Mouse (Mus musculus) limb, embryonic 11.5 days (tissue): ENCODE results near the gene Klhl20. TPM values are rescaled to one million over a fixed set of nuclear protein-coding genes. Genes with fewer than 3 reads are reported as not detected.

Experiments used
- ATAC-seq: fragments of 200-750 bp; cut with Nextera tagmentation; 2 replicates; pipeline ENCODE4 v1.8.0; 2017; ENCODE audit warnings: low read depth; ENCODE audit not compliant: insufficient number of reproducible peaks, low FRiP score, low TSS enrichment
- DNase-seq: peaks from one replicate; pipeline ENCODE4 v3.0.0-alpha.2; 2015; ENCODE audit warnings: low spot score
- H3K27ac ChIP-seq: fragments of 300-500 bp; sonication (generic); replicated peaks from 2 replicates; pipeline ENCODE4 v1.5.1; 2014; ENCODE audit warnings: low read depth, mild to moderate bottlenecking, low read length
- H3K27me3 ChIP-seq: fragments of 300-500 bp; sonication (generic); 2 replicates; pipeline ENCODE4 v1.6.1; 2014; ENCODE audit warnings: mild to moderate bottlenecking, low read length, mixed read lengths; ENCODE audit not compliant: control insufficient read depth, insufficient read depth
- H3K36me3 ChIP-seq: fragments of 300-500 bp; sonication (generic); 2 replicates; pipeline ENCODE4 v1.6.1; 2014; ENCODE audit warnings: mild to moderate bottlenecking, low read length, moderate library complexity, mixed read lengths; ENCODE audit not compliant: control insufficient read depth, insufficient read depth
- H3K4me1 ChIP-seq: fragments of 300-500 bp; sonication (generic); 2 replicates; pipeline ENCODE4 v1.6.1; 2014; ENCODE audit warnings: low read length, mixed read lengths; ENCODE audit not compliant: control insufficient read depth, insufficient read depth
- H3K4me2 ChIP-seq: fragments of 300-500 bp; sonication (generic); 2 replicates; pipeline ENCODE4 v1.6.1; 2014; ENCODE audit warnings: low read depth, mild to moderate bottlenecking, moderate library complexity; ENCODE audit not compliant: severe bottlenecking
- H3K4me3 ChIP-seq: fragments of 300-500 bp; sonication (generic); 2 replicates; pipeline ENCODE4 v1.5.1; 2014; ENCODE audit warnings: low read depth, low read length
- H3K9ac ChIP-seq: fragments of 300-500 bp; sonication (generic); 2 replicates; pipeline ENCODE4 v1.6.1; 2014; ENCODE audit warnings: mild to moderate bottlenecking, low read length
- H3K9me3 ChIP-seq: fragments of 300-500 bp; sonication (generic); 2 replicates; pipeline ENCODE4 v1.6.1; 2016; ENCODE audit warnings: low read length; ENCODE audit not compliant: control insufficient read depth
- WGBS: fragments of 180-500 bp; shearing (Covaris S2); extraction: QIAGEN DNeasy Blood & Tissue Kit; methylation state at CpG from one replicate; pipeline ENCODE4 v1.1.7; 2014; 5-methylcytosine and 5-hydroxymethylcytosine counted together
- polyA plus RNA-seq: library from polyadenylated mRNA; unstranded; fragments of >200 nt; fragmentation: Nextera tagmentation; extraction: Ambion mirVana; gene quantifications from 2 replicates; pipeline ENCODE4 v1.2.1, GENCODE M21; 2014

The Klhl20 gene
- polyA plus RNA-seq, 1 experiment from 2014 or later = 18.1 TPM

DNA sequence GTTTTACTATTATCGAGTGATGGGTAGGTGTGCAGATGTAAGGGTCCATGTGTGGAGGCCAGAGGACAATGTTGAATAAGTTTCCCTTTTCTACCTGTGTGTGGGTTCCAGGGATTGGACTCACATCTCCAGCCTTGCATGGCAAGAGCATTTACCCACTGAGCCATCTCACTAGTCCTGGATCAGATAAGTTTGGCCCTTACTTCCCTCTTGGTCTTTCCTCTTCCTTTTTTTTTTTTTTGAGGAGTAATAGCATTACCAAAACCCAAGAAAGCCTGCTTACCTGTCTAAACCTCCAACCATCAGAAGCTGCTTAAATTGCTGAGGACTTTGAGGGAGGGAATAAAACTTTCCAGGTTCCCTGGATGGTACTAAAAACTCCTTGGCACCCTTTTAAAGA lies 74.1 kb downstream of the Klhl20 start:
- H3K9me3 ChIP-seq = no peaks in the 10 kb centered on the region
- no peak for ATAC-seq
- H3K4me1 ChIP-seq = no peaks in the 10 kb centered on the region
- no peak overlapping the region for H3K4me2 ChIP-seq
- no peak overlapping the region for H3K4me3 ChIP-seq
- H3K9ac ChIP-seq = no peak overlapping the region
- 96% methylated on average over 1 of the region's 1 CpGs for WGBS
- DNase-seq = no peak
- H3K36me3 ChIP-seq = no peaks in the 10 kb centered on the region; the same call in 1 of the 2 replicates
- no peak overlapping the region for H3K27ac ChIP-seq
- no peaks in the 10 kb centered on the region for H3K27me3 ChIP-seq

DNA sequence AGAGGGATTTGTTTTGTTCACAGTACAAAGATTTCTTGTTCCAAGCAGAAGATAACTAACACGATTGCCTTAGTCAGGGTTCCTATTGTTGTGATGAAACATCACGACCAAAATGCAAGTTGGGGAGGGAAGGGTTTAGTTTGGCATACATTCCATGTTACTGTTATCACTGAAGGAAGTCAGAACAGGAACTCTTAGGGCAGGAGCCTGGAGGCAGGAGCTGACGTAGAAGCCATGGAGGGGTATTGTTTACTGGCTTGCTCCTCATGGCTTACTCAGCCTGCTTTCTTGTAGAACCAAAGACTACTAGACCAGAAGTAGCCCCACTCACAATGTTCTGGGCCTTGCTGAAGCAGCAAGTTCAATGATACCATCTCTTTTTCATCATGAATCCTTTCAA lies 84.3 kb downstream of the Klhl20 start:
- Histone ChIP-seq H3K27ac (no peak overlapping the region), H3K4me1 (no peaks in the 10 kb centered on the region), H3K36me3 (peaks cover 5% of the 10 kb centered on the region; the same call in 1 of the 2 replicates), H3K4me2 (no peak overlapping the region), H3K9ac (no peak overlapping the region), H3K4me3 (no peak overlapping the region), H3K9me3 (no peaks in the 10 kb centered on the region), H3K27me3 (no peaks in the 10 kb centered on the region)
- ATAC-seq (no peak), DNase-seq (no peak)
- 91% methylated on average over 3 of the region's 3 CpGs for WGBS

DNA sequence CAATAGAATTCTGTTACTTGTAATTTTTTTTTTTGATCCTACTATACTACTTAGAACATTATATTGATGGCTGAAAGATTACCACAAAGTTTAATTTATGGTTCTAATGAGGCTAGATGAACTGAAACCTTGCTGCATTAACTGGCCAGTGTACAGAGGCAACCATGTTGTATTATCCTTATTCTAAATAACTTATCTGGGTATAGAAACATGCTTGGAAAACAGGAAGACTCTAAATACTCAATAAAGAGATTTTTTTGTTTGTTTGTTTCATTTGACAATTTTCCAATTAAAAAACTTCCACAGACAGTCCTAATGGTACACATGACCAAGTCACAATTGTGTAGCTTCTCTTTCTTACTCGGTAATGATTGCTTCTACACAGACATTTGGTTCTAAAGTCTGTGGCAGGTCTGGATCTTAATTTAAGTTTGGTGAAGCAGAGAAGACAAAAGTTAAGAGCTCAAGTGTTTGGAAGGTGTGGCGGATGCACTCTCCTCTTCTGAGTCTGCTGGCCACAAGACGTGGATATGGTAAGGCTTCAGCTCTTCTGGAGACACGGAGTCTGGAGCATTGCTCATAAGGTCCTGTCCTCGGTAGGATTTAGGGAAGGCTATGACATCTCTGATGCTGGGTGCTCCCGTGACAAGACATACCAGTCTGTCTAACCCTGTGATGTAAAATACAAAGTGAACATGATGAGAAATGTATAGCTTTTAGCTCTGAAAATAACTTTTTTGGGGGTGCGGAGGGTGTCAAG lies 89.9 kb downstream of the Klhl20 start:
- no peak overlapping the region for H3K27ac ChIP-seq
- peaks cover 4% of the 10 kb centered on the region; the same call in 1 of the 2 replicates for H3K36me3 ChIP-seq
- 95% methylated on average over 7 of the region's 7 CpGs for WGBS

DNA sequence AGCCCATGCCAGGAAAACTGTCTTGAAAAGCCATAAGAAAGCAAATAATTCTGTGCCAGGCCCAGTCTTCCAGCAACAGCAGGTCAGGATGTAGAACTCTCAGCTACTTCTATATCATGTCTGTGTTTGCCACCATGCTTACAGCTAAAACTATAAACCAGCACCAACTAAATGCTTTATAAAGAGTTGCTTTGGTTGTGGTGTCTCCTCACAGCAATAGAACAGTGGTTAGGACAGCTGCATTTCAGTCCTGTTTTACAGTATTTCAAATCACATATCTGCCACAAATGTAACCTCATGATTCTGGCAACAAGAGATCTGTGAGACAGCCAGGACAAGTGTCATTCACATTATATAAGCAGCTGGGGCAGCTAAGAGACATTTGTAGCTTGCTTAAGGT lies 90.5 kb downstream of the Klhl20 start:
- Histone ChIP-seq H3K9ac (no peak overlapping the region), H3K27me3 (no peaks in the 10 kb centered on the region), H3K4me2 (no peak overlapping the region), H3K4me3 (no peak overlapping the region), H3K36me3 (peaks cover 6% of the 10 kb centered on the region; the same call in 1 of the 2 replicates), H3K27ac (no peak overlapping the region), H3K4me1 (no peaks in the 10 kb centered on the region), H3K9me3 (no peaks in the 10 kb centered on the region)
- DNase-seq (peak; percentile 33), ATAC-seq (no peak)

More for the DNA sequence above, 89.9 kb downstream of the Klhl20 start:
- no peak for ATAC-seq
- Histone ChIP-seq H3K27me3 (no peaks in the 10 kb centered on the region), H3K9ac (no peak overlapping the region), H3K4me3 (no peak overlapping the region), H3K9me3 (no peaks in the 10 kb centered on the region), H3K4me1 (no peaks in the 10 kb centered on the region), H3K4me2 (no peak overlapping the region)
- DNase-seq = no peak

DNA sequence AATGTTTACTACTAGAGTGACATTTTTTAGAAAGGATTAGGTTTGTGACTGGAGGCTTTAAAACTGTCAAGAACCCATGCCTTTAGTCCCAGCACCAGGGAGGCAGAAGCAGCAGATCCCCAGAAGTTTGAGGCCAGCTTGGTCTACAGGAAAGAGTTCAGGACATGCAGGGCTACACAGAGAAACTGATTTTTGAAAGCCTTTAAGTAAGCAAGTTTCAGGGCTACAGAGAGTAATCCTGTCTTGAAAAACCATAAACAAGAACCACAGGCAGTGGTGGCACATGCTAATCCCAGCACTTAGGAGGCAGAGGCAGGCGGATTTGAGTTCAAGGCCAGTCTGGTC lies 90.9 kb downstream of the Klhl20 start:
- Histone ChIP-seq H3K4me1 (no peaks in the 10 kb centered on the region), H3K4me2 (no peak overlapping the region), H3K9ac (no peak overlapping the region), H3K36me3 (peaks cover 6% of the 10 kb centered on the region; the same call in 1 of the 2 replicates), H3K4me3 (no peak overlapping the region), H3K27ac (no peak overlapping the region), H3K27me3 (no peaks in the 10 kb centered on the region), H3K9me3 (no peaks in the 10 kb centered on the region)
- 50% methylated on average over 1 of the region's 1 CpGs for WGBS
- no peak for DNase-seq
- peak; percentile 3; the same call in 1 of the 2 replicates for ATAC-seq

DNA sequence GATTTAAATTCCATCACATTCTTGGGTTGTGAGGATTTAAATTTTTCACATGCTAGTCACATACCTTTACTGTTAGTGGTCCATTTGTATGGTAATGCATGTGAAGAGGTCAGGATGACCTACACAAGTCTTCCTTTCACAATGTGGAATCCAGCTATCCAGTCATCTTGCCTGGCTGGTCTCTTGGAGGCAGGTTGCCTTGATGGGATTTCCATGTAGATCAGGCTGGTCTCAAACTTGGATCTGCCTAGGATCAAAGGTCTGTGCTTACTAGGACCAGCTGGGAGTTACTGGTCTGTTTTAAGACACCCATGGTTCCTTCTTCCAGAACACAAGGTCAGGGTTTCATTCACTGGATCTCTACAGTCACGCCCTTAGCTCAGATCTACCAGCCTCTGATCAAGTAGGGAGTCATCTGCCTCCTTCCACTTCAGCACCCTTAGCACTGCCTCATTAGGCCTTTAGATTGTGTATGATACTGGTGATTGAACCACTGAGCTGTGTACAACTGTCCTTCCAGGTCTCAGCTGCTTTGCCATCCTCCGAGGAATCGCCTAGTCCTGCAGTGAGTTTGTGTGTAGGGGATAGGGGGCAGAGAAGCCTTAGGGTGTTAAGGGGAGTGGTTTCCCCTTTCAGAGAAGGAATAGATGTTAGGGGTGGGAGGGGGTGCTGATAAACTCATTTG lies 91.4 kb downstream of the Klhl20 start:
- WGBS = 12% methylated on average over 3 of the region's 3 CpGs
- H3K27me3 ChIP-seq = no peaks in the 10 kb centered on the region
- H3K9me3 ChIP-seq = no peaks in the 10 kb centered on the region
- H3K4me3 ChIP-seq = no peak overlapping the region
- H3K9ac ChIP-seq = no peak overlapping the region
- H3K27ac ChIP-seq = no peak overlapping the region
- ATAC-seq (peak; percentile 23), DNase-seq (peak; percentile 63)
- no peaks in the 10 kb centered on the region for H3K4me1 ChIP-seq
- H3K4me2 ChIP-seq = no peak overlapping the region
- H3K36me3 ChIP-seq = peaks cover 6% of the 10 kb centered on the region; the same call in 1 of the 2 replicates

DNA sequence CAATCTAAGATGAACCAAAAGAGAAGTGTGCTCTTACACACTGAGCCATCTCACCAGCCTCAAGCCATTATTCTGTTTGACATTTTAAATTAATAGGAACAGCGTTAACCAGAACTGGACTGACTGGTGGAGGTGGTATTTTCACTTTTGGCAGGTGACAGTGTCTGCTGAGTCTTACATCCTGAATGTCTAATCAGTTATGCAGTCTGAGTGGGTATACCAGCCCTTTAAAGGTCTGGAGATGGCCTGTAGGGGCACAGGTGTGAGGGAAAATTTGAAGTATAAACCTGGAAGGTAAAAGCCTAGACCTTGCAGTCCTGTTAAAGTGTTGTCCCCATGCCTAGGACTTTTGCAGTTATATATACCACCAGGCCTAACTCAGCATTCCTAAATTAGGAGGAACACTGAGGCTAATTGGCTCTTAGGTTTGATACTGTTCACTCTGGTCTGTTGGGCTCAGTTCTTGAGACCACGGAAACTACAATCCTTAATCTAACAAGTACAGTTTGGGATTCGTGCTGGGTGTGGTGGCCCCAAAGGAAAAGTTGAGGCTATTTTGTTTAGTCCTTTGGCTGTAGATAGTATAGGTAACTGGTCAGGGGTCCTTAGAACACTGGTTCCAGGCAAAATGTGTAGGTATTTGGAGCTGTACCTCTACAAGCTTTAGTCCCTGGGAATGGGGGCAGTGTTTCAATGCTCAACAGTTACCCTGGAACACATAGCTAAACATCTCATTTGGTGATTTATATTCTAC lies 92.2 kb downstream of the Klhl20 start:
- 8% methylated on average over 3 of the region's 3 CpGs for WGBS
- no peak for ATAC-seq

More for the DNA sequence above, 92.2 kb downstream of the Klhl20 start:
- H3K27me3 ChIP-seq = no peaks in the 10 kb centered on the region
- no peaks in the 10 kb centered on the region for H3K4me1 ChIP-seq
- H3K4me3 ChIP-seq = no peak overlapping the region
- peaks cover 6% of the 10 kb centered on the region; the same call in 1 of the 2 replicates for H3K36me3 ChIP-seq
- H3K9me3 ChIP-seq = no peaks in the 10 kb centered on the region
- H3K27ac ChIP-seq = no peak overlapping the region
- DNase-seq = peak; percentile 54
- H3K9ac ChIP-seq = no peak overlapping the region
- no peak overlapping the region for H3K4me2 ChIP-seq
